Mouse (Mus musculus): ENCODE results near the gene Mrpl33. TPM values are rescaled to one million over a fixed set of nuclear protein-coding genes. Genes with fewer than 3 reads are reported as not detected.

Mrpl33 gene
- polyA plus RNA-seq, 1 experiment from 2014 or later, result 242 TPM

DNA sequence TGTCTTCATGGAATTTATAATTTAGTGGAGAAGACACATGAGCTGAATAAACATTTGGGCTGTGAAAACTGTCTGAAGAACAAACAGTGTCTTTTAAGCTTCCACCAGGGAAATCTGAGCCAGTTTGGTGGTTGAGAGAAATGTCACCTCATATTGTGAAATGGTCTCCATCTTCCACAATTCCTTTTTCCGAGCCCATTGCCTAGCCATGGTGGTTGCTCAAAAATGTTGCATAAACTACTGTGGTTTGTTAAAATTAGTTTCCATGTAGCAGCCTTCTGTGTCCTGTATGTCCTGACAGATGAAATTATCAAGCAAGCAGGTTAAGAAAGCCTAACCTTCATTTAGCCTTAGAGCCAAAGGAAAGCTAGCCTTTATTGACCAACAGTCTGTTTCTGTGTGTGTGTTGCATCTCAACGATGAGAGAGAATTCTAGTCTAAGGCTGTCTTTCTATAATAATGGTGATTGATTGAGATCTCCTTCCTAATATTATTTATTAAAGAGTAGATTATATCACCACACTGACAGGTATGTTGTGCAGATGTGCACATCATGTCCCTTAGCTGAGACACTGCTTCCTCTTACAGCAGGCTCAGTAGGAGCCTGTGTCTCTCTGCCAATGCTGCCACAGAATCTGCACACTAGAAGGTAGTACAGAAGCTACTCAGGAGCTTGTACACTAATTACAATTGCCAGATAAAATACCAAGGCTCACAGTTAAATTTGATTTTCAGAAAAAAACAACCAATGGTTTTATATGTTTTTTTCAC is 54.0 kb downstream of the Mrpl33 start:
- H3K27me3 ChIP-seq (ENCODE audit: poor library complexity, severe bottlenecking), result no peaks in the 10 kb centered on the region
- no peaks in the 10 kb centered on the region for H3K4me1 ChIP-seq
- DNase-seq (ENCODE audit: extremely low spot score, low spot score), result no peak
- no peak overlapping the region for H3K27ac ChIP-seq
- H3K4me3 ChIP-seq, result no peak overlapping the region
- H3K36me3 ChIP-seq (replicated peaks), result 0 out of 2 replicates have a peak, but pooled peaks cover 3% of the 10 kb centered on the region
- no peaks in the 10 kb centered on the region; the same call in 1 of the 2 replicates for H3K9me3 ChIP-seq
- 96% methylated on average over 2 of the region's 2 CpGs for whole genome bisulfite sequencing

DNA sequence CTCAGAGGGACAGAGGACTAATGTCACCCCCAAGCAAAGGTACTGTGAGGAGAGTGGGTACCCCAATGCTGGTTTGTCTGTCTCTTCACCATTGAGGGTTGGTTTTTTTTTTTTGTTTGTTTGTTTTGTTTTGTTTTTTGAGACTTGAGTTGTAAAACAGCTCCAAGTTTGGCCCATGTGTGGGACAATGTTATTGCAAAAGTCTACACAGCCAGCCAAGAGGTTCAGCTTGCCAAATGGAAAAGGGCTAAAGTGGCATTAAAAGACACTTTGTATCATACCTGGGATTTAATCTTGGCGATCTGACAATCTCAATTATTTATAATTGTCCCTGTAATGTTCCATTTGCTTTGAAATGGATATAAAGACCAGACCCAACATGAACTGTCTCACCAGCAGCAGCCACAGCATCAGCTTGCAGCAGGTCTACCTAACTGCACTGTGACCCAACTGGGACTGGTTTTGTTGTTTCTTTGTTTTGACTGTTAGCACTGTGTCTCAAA is 59.0 kb downstream of the Mrpl33 start:
- no peak for DNase-seq (ENCODE audit: extremely low spot score, low spot score)
- Histone ChIP-seq H3K4me1 (no peaks in the 10 kb centered on the region), H3K27ac (no peak overlapping the region), H3K27me3 (ENCODE audit: poor library complexity, severe bottlenecking) (no peaks in the 10 kb centered on the region), H3K9me3 (no peaks in the 10 kb centered on the region; the same call in 1 of the 2 replicates), H3K4me3 (no peak overlapping the region), H3K36me3 (replicated peaks) (0 out of 2 replicates have a peak, but pooled peaks cover 3% of the 10 kb centered on the region)
- WGBS, result 90% methylated on average over 1 of the region's 1 CpGs

DNA sequence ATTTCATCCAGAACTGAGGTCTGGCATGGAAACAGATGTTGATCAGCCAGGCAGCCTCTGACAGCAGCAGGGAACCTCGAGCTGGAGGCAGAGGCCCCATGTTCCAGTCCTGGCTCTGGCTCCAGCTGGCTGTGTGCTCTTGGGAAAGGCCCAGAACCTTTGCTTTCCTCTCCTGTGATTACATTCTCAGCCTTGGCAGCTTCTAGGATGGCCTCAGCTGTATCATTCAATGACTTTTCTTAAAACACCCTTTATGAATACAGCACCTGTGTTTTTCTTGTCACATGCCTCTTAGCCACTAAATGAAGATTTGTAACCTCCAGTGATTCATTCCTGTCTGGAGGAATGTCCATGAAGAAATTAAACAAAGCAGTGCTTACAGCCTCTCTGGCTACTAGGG is 69.4 kb downstream of the Mrpl33 start:
- Histone ChIP-seq H3K4me3 (no peak overlapping the region), H3K36me3 (replicated peaks) (no peaks in the 10 kb centered on the region), H3K27me3 (ENCODE audit: poor library complexity, severe bottlenecking) (no peaks in the 10 kb centered on the region), H3K27ac (no peak overlapping the region), H3K4me1 (no peaks in the 10 kb centered on the region), H3K9me3 (no peaks in the 10 kb centered on the region)
- no peak for DNase-seq (ENCODE audit: extremely low spot score, low spot score)
- WGBS, result 61% methylated on average over 1 of the region's 1 CpGs

DNA sequence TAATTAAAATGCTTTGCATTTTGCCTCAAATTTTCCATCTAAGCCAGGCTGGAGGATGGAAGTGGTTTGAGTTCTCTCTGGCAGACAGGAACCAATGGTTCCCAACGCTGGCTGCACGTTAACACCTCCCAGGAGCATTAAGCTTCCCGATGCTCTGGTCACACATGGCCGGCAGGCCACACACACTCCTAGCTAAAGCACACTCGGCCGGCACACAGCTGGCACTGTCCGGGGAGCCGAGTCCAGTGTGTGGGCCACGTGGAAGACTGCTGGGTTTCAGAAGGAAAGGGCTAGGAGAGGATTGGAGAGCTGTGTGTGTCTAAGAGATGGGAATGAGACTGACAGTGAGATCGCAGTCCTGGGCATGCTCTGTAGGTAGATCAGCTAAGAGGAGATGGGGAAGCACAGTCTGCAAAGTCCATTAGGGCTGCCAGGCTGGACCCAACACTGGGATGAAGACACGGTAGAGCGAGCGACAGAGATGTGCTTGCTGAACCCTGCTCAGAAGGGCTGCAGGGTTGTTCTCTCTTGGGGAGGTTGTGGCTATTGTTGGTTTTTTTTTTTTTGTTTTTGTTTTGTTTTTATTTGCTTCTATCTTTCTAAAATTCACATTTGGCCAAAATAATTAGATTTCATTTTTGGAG is 71.7 kb downstream of the Mrpl33 start:
- 88% methylated on average over 13 of the region's 13 CpGs for WGBS
- Histone ChIP-seq H3K4me1 (no peaks in the 10 kb centered on the region), H3K36me3 (replicated peaks) (no peaks in the 10 kb centered on the region), H3K9me3 (no peaks in the 10 kb centered on the region), H3K27me3 (ENCODE audit: poor library complexity, severe bottlenecking) (no peaks in the 10 kb centered on the region), H3K27ac (no peak overlapping the region), H3K4me3 (no peak overlapping the region)
- DNase-seq (ENCODE audit: extremely low spot score, low spot score), result no peak

DNA sequence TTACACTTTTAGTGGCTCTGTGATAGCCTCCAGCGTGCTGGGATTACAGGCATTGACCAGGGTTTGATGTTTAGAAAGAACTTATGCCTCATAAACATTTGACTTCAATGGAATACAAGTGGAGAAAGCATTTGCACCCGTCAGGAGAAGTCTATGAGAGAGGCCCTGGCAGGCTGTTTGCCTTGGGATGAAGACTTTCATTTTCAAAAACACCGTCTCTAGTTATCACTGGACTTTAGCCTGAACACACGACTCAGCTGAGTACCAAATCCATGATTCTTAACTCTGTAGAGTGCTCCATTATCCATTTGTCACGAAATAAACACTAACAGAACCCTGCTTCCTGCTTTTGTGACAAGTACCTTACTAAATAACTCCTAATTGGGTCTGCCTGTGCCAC is 73.2 kb downstream of the Mrpl33 start:
- H3K27me3 ChIP-seq (ENCODE audit: poor library complexity, severe bottlenecking), result no peaks in the 10 kb centered on the region
- 80% methylated on average over 5 of the region's 5 CpGs for WGBS
- no peak overlapping the region for H3K27ac ChIP-seq
- H3K36me3 ChIP-seq (replicated peaks), result no peaks in the 10 kb centered on the region
- no peak for DNase-seq (ENCODE audit: extremely low spot score, low spot score)
- H3K9me3 ChIP-seq, result no peaks in the 10 kb centered on the region
- no peaks in the 10 kb centered on the region for H3K4me1 ChIP-seq
- no peak overlapping the region for H3K4me3 ChIP-seq

DNA sequence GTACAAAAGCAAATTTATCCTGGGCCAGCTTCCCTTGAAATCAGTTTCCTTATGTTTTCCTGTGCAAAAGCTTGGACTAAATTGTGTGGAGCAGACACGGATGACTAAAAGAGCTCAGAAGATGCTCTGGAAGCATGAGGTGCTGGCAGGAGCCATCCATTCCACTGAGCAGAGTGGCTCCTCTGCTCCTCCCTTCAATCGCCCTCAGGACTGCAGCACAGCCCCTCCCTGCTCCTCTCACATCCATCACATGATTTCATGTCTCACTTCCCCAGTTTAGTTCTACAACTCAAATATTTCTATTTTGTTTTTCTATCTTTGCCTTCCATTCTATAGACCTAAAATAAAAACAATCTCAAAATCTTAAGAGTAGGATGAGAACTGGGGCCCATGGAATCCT is 74.4 kb downstream of the Mrpl33 start:
- 73% methylated on average over 2 of the region's 2 CpGs for WGBS
- Histone ChIP-seq H3K4me3 (no peak overlapping the region), H3K36me3 (replicated peaks) (no peaks in the 10 kb centered on the region), H3K4me1 (no peaks in the 10 kb centered on the region), H3K27ac (no peak overlapping the region), H3K9me3 (no peaks in the 10 kb centered on the region), H3K27me3 (ENCODE audit: poor library complexity, severe bottlenecking) (no peaks in the 10 kb centered on the region)
- DNase-seq (ENCODE audit: extremely low spot score, low spot score), result no peak

DNA sequence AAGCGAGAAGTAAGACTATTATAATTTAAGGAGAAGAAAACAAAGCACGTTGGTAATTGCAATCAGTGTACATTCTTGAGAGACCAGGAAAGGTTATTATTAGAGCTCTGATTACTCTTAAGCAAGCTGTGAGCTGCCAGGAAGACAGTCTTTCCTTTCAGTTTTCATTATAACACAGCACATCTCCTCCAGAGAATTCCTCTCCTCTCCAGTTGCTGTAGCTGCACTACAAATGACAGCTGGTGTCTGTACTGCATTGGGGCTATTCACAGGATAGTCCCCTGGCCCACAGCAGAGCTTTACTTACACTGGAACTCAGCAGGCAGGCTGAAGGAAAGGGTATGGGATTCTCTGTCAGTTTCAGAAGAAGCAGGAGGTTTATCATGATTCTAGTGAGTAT is 76.7 kb downstream of the Mrpl33 start:
- no peak for DNase-seq (ENCODE audit: extremely low spot score, low spot score)
- no peak overlapping the region for H3K4me3 ChIP-seq
- no peaks in the 10 kb centered on the region for H3K4me1 ChIP-seq
- H3K36me3 ChIP-seq (replicated peaks), result no peaks in the 10 kb centered on the region
- WGBS, result 85% methylated on average over 2 of the region's 2 CpGs
- no peak overlapping the region for H3K27ac ChIP-seq
- no peaks in the 10 kb centered on the region for H3K27me3 ChIP-seq (ENCODE audit: poor library complexity, severe bottlenecking)
- no peaks in the 10 kb centered on the region for H3K9me3 ChIP-seq

DNA sequence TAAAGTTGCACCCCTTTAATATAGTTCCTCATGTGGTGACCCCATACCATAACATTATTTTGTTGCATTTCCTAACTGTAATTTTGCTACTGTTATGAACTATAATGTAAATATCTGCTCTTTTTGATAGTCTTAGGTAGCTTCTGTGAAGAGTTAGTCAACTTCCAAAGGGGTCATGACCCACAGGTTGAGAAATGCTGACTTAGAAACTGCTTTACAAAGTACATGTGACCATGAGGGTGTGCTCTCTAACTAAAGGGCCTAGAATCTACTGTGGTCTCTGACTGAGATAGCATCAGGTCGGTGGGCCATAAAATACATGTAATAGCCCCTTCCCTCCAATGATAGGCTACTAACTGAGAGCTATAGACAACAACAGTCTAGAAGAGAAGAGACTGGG is 81.3 kb downstream of the Mrpl33 start:
- Histone ChIP-seq H3K36me3 (replicated peaks) (no peaks in the 10 kb centered on the region), H3K27me3 (ENCODE audit: poor library complexity, severe bottlenecking) (no peaks in the 10 kb centered on the region), H3K4me3 (no peak overlapping the region), H3K4me1 (no peaks in the 10 kb centered on the region), H3K27ac (no peak overlapping the region), H3K9me3 (no peaks in the 10 kb centered on the region)
- no peak for DNase-seq (ENCODE audit: extremely low spot score, low spot score)
- WGBS, result 72% methylated on average over 1 of the region's 1 CpGs

DNA sequence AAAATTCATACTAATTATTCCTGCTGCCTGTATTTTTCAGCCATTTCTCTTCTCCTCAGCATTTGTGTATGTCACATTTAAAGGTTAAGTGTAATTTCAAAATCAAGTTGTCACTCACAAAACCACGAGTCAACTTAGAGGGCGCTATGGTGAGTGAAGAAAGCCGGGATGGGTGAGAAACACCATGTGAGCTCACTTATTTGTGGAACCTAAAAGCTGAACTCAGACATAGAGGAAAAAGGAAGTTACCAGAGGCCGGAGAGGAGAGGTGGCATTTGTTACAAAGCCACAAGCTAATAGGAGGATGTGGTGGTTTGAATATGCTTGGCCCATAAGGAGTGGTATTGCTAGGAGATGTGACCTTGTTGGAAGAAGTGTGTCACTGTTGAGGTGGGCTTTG is 83.4 kb downstream of the Mrpl33 start:
- H3K9me3 ChIP-seq, result no peaks in the 10 kb centered on the region
- H3K27me3 ChIP-seq (ENCODE audit: poor library complexity, severe bottlenecking), result no peaks in the 10 kb centered on the region
- H3K27ac ChIP-seq, result no peak overlapping the region
- no peaks in the 10 kb centered on the region for H3K4me1 ChIP-seq
- WGBS, result 81% methylated on average over 4 of the region's 4 CpGs
- no peak overlapping the region for H3K4me3 ChIP-seq
- no peaks in the 10 kb centered on the region for H3K36me3 ChIP-seq (replicated peaks)
- no peak for DNase-seq (ENCODE audit: extremely low spot score, low spot score)

DNA sequence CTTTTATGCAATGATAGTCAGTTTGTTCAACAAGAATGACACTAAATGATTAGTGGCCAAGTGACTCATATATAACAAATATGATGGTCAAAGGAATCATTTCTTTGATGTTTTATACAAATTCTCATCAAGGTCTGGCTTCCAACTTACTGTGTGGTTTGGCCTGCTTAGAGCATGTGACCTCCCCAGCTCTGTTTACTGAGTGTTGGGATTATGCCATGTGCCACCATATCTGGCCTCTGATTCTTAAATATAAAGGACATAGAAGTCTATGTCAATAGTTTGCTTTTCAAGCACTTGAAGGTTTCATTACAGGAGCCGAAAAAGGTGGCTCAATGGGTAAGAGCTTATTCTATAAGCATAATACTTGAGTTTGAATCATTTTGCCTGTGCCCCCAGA is 85.6 kb downstream of the Mrpl33 start:
- no peaks in the 10 kb centered on the region for H3K9me3 ChIP-seq
- no peak overlapping the region for H3K27ac ChIP-seq
- no peak for DNase-seq (ENCODE audit: extremely low spot score, low spot score)
- H3K36me3 ChIP-seq (replicated peaks), result no peaks in the 10 kb centered on the region
- H3K27me3 ChIP-seq (ENCODE audit: poor library complexity, severe bottlenecking), result no peaks in the 10 kb centered on the region
- no peaks in the 10 kb centered on the region for H3K4me1 ChIP-seq
- WGBS, result 93% methylated on average over 1 of the region's 1 CpGs
- no peak overlapping the region for H3K4me3 ChIP-seq

DNA sequence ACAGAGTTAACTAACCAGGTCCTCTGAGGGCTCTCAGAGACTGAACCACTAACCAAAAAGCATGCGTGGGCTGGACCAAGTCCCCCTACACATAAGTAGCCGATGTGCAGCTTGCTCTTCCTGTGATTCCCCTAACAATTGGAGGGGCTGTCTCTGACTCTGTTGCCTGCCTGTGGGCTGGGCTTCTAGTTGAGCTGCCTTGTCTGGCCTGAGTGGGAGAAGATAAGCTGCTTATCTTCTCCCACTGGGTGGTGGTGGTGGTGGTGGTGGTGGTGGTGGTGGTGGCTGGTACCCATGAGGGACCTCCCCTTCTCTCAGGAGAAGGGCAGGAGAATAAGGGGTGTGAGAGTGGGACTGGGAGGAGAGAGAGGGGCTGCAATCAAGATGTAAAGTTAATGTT is 89.3 kb downstream of the Mrpl33 start:
- 53% methylated on average over 2 of the region's 2 CpGs for WGBS
- no peak for DNase-seq (ENCODE audit: extremely low spot score, low spot score)
- Histone ChIP-seq H3K4me3 (no peak overlapping the region), H3K4me1 (no peaks in the 10 kb centered on the region), H3K27ac (no peak overlapping the region), H3K9me3 (no peaks in the 10 kb centered on the region), H3K36me3 (replicated peaks) (no peaks in the 10 kb centered on the region), H3K27me3 (ENCODE audit: poor library complexity, severe bottlenecking) (no peaks in the 10 kb centered on the region)

DNA sequence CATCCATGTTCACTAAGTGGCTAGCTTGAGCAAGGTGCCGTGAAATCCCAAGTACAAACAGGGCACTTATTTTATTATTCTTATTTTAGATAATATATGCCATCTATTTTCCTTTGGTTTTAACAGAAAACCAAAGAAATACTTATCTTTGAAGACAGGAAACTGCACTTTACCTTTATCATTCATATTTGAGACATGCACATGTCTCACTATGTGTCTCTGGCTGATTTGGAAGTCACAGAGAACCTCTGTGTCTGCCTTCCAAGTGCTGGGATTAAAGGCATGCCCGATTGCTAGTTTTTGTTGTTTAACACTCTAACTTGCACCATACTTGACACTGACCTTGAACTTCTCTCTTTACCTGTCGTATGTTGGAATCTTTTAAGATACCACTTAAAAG is 91.2 kb downstream of the Mrpl33 start:
- WGBS, result 95% methylated on average over 3 of the region's 3 CpGs
- no peak for DNase-seq (ENCODE audit: extremely low spot score, low spot score)
- Histone ChIP-seq H3K4me3 (no peak overlapping the region), H3K36me3 (replicated peaks) (no peaks in the 10 kb centered on the region), H3K27me3 (ENCODE audit: poor library complexity, severe bottlenecking) (no peaks in the 10 kb centered on the region), H3K27ac (no peak overlapping the region), H3K9me3 (no peaks in the 10 kb centered on the region), H3K4me1 (no peaks in the 10 kb centered on the region)

DNA sequence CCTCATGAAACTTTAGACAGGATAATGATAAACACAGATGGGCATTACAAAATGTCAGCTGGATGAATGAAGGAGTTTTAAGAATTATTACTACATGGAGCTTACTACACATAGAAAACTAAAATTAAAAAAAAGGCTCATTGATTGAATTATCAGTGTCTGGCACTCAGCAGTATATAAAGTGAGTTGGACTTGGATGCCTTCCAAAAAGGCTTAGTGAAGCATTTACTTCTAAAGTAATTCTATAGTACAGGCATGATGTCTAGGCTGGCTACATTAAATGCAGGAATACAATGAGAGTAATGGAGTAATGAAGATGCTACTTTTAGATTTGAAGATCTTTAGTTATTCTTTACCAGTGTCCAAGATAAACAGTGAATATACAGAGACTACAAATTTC is 96.5 kb downstream of the Mrpl33 start:
- peaks cover 7% of the 10 kb centered on the region for H3K4me1 ChIP-seq
- no peaks in the 10 kb centered on the region for H3K36me3 ChIP-seq (replicated peaks)
- no peaks in the 10 kb centered on the region for H3K27me3 ChIP-seq (ENCODE audit: poor library complexity, severe bottlenecking)
- H3K9me3 ChIP-seq, result no peaks in the 10 kb centered on the region
- DNase-seq (ENCODE audit: extremely low spot score, low spot score), result no peak
- no peak overlapping the region for H3K4me3 ChIP-seq
- no peak overlapping the region for H3K27ac ChIP-seq
